Mouse (Mus musculus) small intestine, adult 2 months (tissue): ENCODE measurements around the gene Rasgef1b. TPM values are rescaled to one million over a fixed set of nuclear protein-coding genes. Genes with fewer than 3 reads are reported as not detected.

ENCODE experiments used
- H3K27ac ChIP-seq: fragments of 200-500 bp; 2 replicates; pipeline ENCODE4 v1.5.1; 2012; ENCODE audit warnings: low read depth, low read length, control low read depth, inconsistent platforms; ENCODE audit not compliant: insufficient read depth
- H3K27me3 ChIP-seq: fragments of 200-500 bp; 2 replicates; pipeline ENCODE4 v1.6.1; 2012; ENCODE audit warnings: mild to moderate bottlenecking, moderate library complexity, low read length, inconsistent platforms; ENCODE audit not compliant: control insufficient read depth, insufficient read depth
- H3K36me3 ChIP-seq: fragments of 200-500 bp; 2 replicates; pipeline ENCODE4 v1.6.1; 2012; ENCODE audit warnings: mild to moderate bottlenecking, low read length, control low read depth, inconsistent platforms; ENCODE audit not compliant: control insufficient read depth, insufficient read depth
- H3K4me1 ChIP-seq: fragments of 200-500 bp; 2 replicates; pipeline ENCODE4 v1.6.1; 2012; ENCODE audit warnings: low read length, inconsistent platforms, mixed read lengths; ENCODE audit not compliant: control insufficient read depth, insufficient read depth, insufficient read length
- H3K4me3 ChIP-seq: fragments of 200-500 bp; 2 replicates; pipeline ENCODE4 v1.5.1; 2012; ENCODE audit warnings: low read depth, mild to moderate bottlenecking, control low read depth, inconsistent platforms, low read length, moderate library complexity
- CTCF ChIP-seq: fragments of 200-500 bp; IDR thresholded peaks from 2 replicates; pipeline ENCODE4 v1.5.1; 2012; ENCODE audit warnings: low read depth, mild to moderate bottlenecking, control low read depth, inconsistent platforms, low read length, moderate library complexity, mixed read lengths; ENCODE audit not compliant: insufficient replicate concordance, insufficient read length; ENCODE audit errors: extremely low read depth
- POLR2A ChIP-seq: fragments of 200-500 bp; IDR thresholded peaks from 2 replicates; pipeline ENCODE4 v1.6.1; 2012; ENCODE audit warnings: low read depth, mild to moderate bottlenecking, control low read depth, inconsistent platforms, low read length, moderate library complexity
- WGBS: fragments of 180-500 bp; shearing (Covaris S2); methylation state at CpG from one replicate; pipeline ENCODE4 v1.1.7; 2018; 5-methylcytosine and 5-hydroxymethylcytosine counted together
- polyA plus RNA-seq: library from polyadenylated mRNA; depleted of rRNA; stranded (reverse); fragments of >200 nt; gene quantifications from 2 replicates; pipeline ENCODE4 v1.2.3, GENCODE M21; 2012

Gene Rasgef1b
- polyA plus RNA-seq, 1 experiment: 16.2 TPM

GRCm38 (mm10) chr5:99283636-99284035 lies 445.2 kb downstream of the Rasgef1b start:
- no peak for TF ChIP-seq POLR2A
- no peak for TF ChIP-seq CTCF
- no peaks in the 10 kb centered on the region for H3K27me3 ChIP-seq
- 58% methylated on average over 3 of the region's 3 CpGs for WGBS
- no peak overlapping the region for H3K4me3 ChIP-seq
- no peak overlapping the region for H3K27ac ChIP-seq
- no peaks in the 10 kb centered on the region for H3K36me3 ChIP-seq
- peaks cover 2% of the 10 kb centered on the region; the same call in 1 of the 2 replicates for H3K4me1 ChIP-seq

DNA sequence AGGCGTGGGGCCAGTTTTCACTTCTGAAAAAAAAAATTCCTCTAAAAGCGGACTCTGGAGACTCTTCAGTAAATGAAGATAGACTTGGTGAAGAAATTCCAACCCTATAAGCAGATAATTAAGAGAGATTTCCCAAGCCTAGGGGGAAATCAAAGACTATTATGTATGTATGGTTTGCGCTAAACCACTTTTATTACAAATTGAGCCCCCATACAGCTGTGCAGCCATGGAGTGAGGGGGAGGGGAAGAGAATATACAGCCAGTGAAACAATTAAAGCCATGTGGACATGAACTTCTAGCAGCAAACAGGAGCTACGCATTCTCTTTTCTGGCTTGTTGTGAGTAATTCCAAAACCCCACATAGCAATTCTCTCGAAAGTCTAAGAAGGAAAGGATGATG lies 448.3 kb downstream of the Rasgef1b start:
- 89% methylated on average over 5 of the region's 5 CpGs for WGBS
- Histone ChIP-seq H3K4me1 (peaks cover 8% of the 10 kb centered on the region; the same call in 1 of the 2 replicates), H3K4me3 (no peak overlapping the region), H3K27me3 (no peaks in the 10 kb centered on the region), H3K27ac (no peak overlapping the region), H3K36me3 (no peaks in the 10 kb centered on the region)
- TF ChIP-seq CTCF: no peak
- no peak for TF ChIP-seq POLR2A

DNA sequence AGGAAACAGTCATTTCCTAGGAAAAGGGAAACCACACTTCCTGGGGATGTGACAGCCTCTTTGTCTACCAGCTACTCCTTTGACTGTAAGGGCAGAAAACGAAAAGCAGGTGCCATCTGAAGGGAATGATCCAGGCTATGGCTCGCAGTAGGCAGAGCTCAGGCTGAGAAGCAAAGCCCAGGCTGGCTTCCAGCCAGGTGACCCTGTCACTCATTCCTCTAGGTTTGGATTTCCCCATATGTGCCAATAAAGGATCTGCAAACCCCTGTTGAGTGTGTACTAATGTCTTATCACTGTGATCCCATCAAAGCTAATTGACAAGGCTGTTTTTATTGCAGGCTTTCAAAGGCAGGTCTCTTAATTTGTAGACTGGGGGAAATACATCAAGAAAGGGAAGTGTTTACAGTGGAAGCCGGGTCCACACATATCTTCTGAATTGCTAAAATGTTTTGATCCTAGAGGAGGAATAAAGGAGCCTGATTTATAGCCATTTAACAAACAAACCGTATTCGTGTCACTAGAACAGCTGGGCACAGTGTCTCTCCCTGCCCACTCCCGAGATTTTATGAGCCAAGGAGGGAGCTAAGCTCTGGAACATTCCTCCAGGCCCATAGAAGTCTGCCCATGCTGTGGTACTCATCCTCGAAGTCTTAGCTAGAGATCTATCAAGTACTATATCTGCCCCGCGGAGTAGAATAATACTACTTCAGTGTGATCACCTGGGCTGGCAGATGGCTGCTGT lies 449.7 kb downstream of the Rasgef1b start:
- H3K27ac ChIP-seq: no peak overlapping the region
- H3K4me3 ChIP-seq: no peak overlapping the region
- peaks cover 8% of the 10 kb centered on the region; the same call in 1 of the 2 replicates for H3K4me1 ChIP-seq
- H3K36me3 ChIP-seq: no peaks in the 10 kb centered on the region
- 26% methylated on average over 9 of the region's 9 CpGs for WGBS
- no peak for TF ChIP-seq CTCF
- no peak for TF ChIP-seq POLR2A
- H3K27me3 ChIP-seq: no peaks in the 10 kb centered on the region

- TF ChIP-seq POLR2A: no peak
- no peak for TF ChIP-seq CTCF
- 62% methylated on average over 8 of the region's 8 CpGs for WGBS
- H3K27ac ChIP-seq: no peak overlapping the region
- H3K4me3 ChIP-seq: no peak overlapping the region
- H3K36me3 ChIP-seq: no peaks in the 10 kb centered on the region
- H3K4me1 ChIP-seq: peaks cover 8% of the 10 kb centered on the region; the same call in 1 of the 2 replicates
- H3K27me3 ChIP-seq: no peaks in the 10 kb centered on the region
Measured at GRCm38 (mm10) chr5:99278364-99278763, 450.5 kb downstream of the Rasgef1b start.

DNA sequence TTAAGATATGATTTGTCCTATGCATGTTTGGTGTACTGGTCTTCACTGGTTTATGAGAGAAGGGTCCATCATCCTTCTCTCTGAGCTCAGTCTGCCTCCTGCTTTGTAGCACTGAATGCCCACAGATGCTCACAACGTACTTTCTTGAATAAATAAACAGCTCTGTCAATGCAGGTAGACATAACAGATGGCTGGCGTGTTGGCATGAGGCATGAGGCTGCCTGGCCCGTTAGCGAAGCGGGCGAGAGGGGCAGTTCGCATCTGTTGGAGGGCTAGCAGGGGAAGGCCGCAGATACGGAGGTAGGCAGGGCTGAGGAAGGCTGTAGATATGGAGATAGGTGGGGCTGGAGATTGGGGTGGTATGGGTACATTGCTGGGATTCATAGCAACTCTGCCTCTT lies 451.3 kb downstream of the Rasgef1b start:
- no peak for TF ChIP-seq POLR2A
- TF ChIP-seq CTCF: no peak
- no peak overlapping the region for H3K27ac ChIP-seq
- no peaks in the 10 kb centered on the region for H3K36me3 ChIP-seq
- H3K4me1 ChIP-seq: peaks cover 8% of the 10 kb centered on the region; the same call in 1 of the 2 replicates
- H3K4me3 ChIP-seq: no peak overlapping the region
- 86% methylated on average over 9 of the region's 9 CpGs for WGBS
- no peaks in the 10 kb centered on the region for H3K27me3 ChIP-seq

DNA sequence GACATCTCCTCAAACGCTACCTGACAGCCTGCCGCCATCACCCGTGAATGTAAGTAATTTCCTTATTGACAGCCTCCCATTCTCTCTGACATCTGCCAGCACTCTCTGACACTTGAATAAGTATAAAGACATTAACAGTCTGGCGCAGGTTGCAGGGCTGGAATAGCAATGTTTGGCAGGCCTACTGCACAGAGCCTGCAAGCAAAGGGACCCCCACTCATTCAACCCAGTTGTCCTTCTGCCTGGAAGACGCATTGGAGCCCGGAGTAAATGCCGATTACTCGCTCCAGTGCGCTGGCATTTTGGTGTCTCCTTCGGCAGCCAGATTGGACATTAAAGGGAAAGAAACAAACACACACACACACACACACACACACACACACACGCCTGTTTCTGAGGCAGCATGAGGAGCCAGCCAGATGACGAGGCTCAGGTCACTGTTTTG lies 454.7 kb downstream of the Rasgef1b start:
- 77% methylated on average over 12 of the region's 12 CpGs for WGBS
- Histone ChIP-seq H3K27ac (no peak overlapping the region), H3K27me3 (no peaks in the 10 kb centered on the region), H3K4me1 (peaks cover 8% of the 10 kb centered on the region; the same call in 1 of the 2 replicates), H3K36me3 (no peaks in the 10 kb centered on the region), H3K4me3 (no peak overlapping the region)
- no peak for TF ChIP-seq CTCF

DNA sequence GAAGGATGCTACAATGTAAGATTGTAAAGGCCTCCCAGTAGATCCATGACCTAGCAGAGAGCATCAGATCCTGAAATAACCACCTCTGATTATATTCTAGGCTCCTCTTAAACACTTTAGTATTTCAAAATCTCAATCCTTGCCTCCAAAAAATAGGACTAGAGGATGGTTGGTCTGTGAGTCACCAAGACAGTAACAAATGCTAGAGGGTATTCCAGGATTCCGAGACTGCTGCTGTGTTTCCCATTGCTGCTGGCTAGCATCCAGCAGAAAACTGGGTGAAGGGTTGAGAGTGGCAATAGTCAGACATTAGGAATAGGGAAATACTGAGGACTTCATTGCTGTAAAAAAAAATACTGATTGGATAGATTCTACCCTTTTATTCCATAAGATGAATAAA lies 457.3 kb downstream of the Rasgef1b start:
- 60% methylated on average over 1 of the region's 1 CpGs for WGBS
- Histone ChIP-seq H3K36me3 (no peaks in the 10 kb centered on the region), H3K4me3 (no peak overlapping the region), H3K27ac (no peak overlapping the region), H3K4me1 (no peaks in the 10 kb centered on the region), H3K27me3 (no peaks in the 10 kb centered on the region)
- no peak for TF ChIP-seq POLR2A
- TF ChIP-seq CTCF: no peak
